Mouse (Mus musculus): ENCODE measurements around the gene Ina. TPM values are rescaled to one million over a fixed set of nuclear protein-coding genes. Genes with fewer than 3 reads are reported as not detected.
"Not testable (repeated sequence)": the region's sequence is repeated elsewhere in the genome, so short reads cannot be mapped to it uniquely, and the experiment has no call there.

Gene Ina
- polyA plus RNA-seq, 1 experiment from 2014 or later = 0.44 TPM

GRCm38 (mm10) chr19:46971712-46972111 is 42.8 kb upstream of the Ina start:
- no peak overlapping the region for H3K4me3 ChIP-seq (ENCODE audit: low read depth, low read length)
- no peaks in the 10 kb centered on the region for H3K27me3 ChIP-seq (ENCODE audit: control insufficient read depth, insufficient read depth, low read length)
- H3K27ac ChIP-seq (replicated peaks; ENCODE audit: low read depth, low read length) = no peak overlapping the region
- 77% methylated on average over 9 of the region's 9 CpGs for WGBS
- H3K9ac ChIP-seq (ENCODE audit: low read length) = no peak overlapping the region
- no peak for ATAC-seq (ENCODE audit: insufficient number of reproducible peaks, low FRiP score, low TSS enrichment, low read depth)
- no peak overlapping the region for H3K4me2 ChIP-seq (ENCODE audit: low read depth, severe bottlenecking)
- H3K9me3 ChIP-seq (ENCODE audit: control insufficient read depth, low read length) = no peaks in the 10 kb centered on the region
- no peaks in the 10 kb centered on the region for H3K36me3 ChIP-seq (ENCODE audit: control insufficient read depth, insufficient read depth, low read length)
- no peak for DNase-seq (ENCODE audit: low spot score)
- no peaks in the 10 kb centered on the region for H3K4me1 ChIP-seq (ENCODE audit: control insufficient read depth, insufficient read depth, low read length)

GRCm38 (mm10) chr19:46972159-46972558 is 42.3 kb upstream of the Ina start:
- Histone ChIP-seq H3K4me1 (ENCODE audit: control insufficient read depth, insufficient read depth, low read length) (no peaks in the 10 kb centered on the region), H3K4me2 (ENCODE audit: low read depth, severe bottlenecking) (no peak overlapping the region), H3K9me3 (ENCODE audit: control insufficient read depth, low read length) (no peaks in the 10 kb centered on the region), H3K4me3 (ENCODE audit: low read depth, low read length) (no peak overlapping the region), H3K27ac (replicated peaks; ENCODE audit: low read depth, low read length) (no peak overlapping the region), H3K27me3 (ENCODE audit: control insufficient read depth, insufficient read depth, low read length) (no peaks in the 10 kb centered on the region), H3K36me3 (ENCODE audit: control insufficient read depth, insufficient read depth, low read length) (no peaks in the 10 kb centered on the region), H3K9ac (ENCODE audit: low read length) (no peak overlapping the region)
- 96% methylated on average over 3 of the region's 3 CpGs for WGBS
- no peak for ATAC-seq (ENCODE audit: insufficient number of reproducible peaks, low FRiP score, low TSS enrichment, low read depth)
- no peak for DNase-seq (ENCODE audit: low spot score)

DNA sequence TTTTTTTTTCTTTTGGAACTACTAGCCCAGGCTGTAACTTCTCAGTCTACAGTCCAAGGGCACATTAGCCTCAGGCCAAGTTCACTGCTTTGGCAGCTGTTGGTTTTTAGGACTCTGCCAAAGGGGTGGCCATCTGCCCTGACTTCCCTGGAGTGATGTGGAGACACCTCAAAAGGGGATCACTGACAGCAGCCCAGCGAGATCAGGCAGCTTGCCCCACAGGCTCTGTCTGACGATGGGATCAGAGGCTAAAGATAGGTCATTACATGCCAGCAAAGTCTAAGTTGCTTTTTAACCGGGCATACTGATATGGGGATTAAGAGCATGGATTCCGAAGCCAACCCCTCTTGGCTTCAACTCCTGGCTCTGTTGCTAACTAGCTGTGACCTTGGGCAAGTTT is 38.9 kb upstream of the Ina start:
- no peak overlapping the region for H3K27ac ChIP-seq (replicated peaks; ENCODE audit: low read depth, low read length)
- DNase-seq (ENCODE audit: low spot score) (no peak), ATAC-seq (ENCODE audit: insufficient number of reproducible peaks, low FRiP score, low TSS enrichment, low read depth) (no peak)
- H3K4me2 ChIP-seq (ENCODE audit: low read depth, severe bottlenecking) = no peak overlapping the region
- H3K9me3 ChIP-seq (ENCODE audit: control insufficient read depth, low read length) = no peaks in the 10 kb centered on the region
- no peak overlapping the region for H3K4me3 ChIP-seq (ENCODE audit: low read depth, low read length)
- no peak overlapping the region for H3K9ac ChIP-seq (ENCODE audit: low read length)
- H3K36me3 ChIP-seq (ENCODE audit: control insufficient read depth, insufficient read depth, low read length) = no peaks in the 10 kb centered on the region
- H3K4me1 ChIP-seq (ENCODE audit: control insufficient read depth, insufficient read depth, low read length) = no peaks in the 10 kb centered on the region
- H3K27me3 ChIP-seq (ENCODE audit: control insufficient read depth, insufficient read depth, low read length) = no peaks in the 10 kb centered on the region
- 77% methylated on average over 4 of the region's 4 CpGs for WGBS

GRCm38 (mm10) chr19:46975997-46976396 is 38.5 kb upstream of the Ina start:
- no peaks in the 10 kb centered on the region for H3K36me3 ChIP-seq (ENCODE audit: control insufficient read depth, insufficient read depth, low read length)
- no peaks in the 10 kb centered on the region for H3K27me3 ChIP-seq (ENCODE audit: control insufficient read depth, insufficient read depth, low read length)
- H3K9ac ChIP-seq (ENCODE audit: low read length) = no peak overlapping the region
- 88% methylated on average over 8 of the region's 8 CpGs for WGBS
- H3K27ac ChIP-seq (replicated peaks; ENCODE audit: low read depth, low read length) = no peak overlapping the region
- no peaks in the 10 kb centered on the region for H3K4me1 ChIP-seq (ENCODE audit: control insufficient read depth, insufficient read depth, low read length)
- no peaks in the 10 kb centered on the region for H3K9me3 ChIP-seq (ENCODE audit: control insufficient read depth, low read length)
- ATAC-seq (ENCODE audit: insufficient number of reproducible peaks, low FRiP score, low TSS enrichment, low read depth) = no peak
- DNase-seq (ENCODE audit: low spot score) = no peak
- H3K4me3 ChIP-seq (ENCODE audit: low read depth, low read length) = no peak overlapping the region
- no peak overlapping the region for H3K4me2 ChIP-seq (ENCODE audit: low read depth, severe bottlenecking)

GRCm38 (mm10) chr19:46976743-46977142 is 37.8 kb upstream of the Ina start:
- H3K27me3 ChIP-seq (ENCODE audit: control insufficient read depth, insufficient read depth, low read length) = no peaks in the 10 kb centered on the region
- H3K36me3 ChIP-seq (ENCODE audit: control insufficient read depth, insufficient read depth, low read length) = no peaks in the 10 kb centered on the region
- no peak overlapping the region for H3K27ac ChIP-seq (replicated peaks; ENCODE audit: low read depth, low read length)
- no peak overlapping the region for H3K4me3 ChIP-seq (ENCODE audit: low read depth, low read length)
- DNase-seq (ENCODE audit: low spot score) = no peak
- no peak for ATAC-seq (ENCODE audit: insufficient number of reproducible peaks, low FRiP score, low TSS enrichment, low read depth)
- no peaks in the 10 kb centered on the region for H3K9me3 ChIP-seq (ENCODE audit: control insufficient read depth, low read length)
- no peak overlapping the region for H3K4me2 ChIP-seq (ENCODE audit: low read depth, severe bottlenecking)
- H3K4me1 ChIP-seq (ENCODE audit: control insufficient read depth, insufficient read depth, low read length) = no peaks in the 10 kb centered on the region
- no peak overlapping the region for H3K9ac ChIP-seq (ENCODE audit: low read length)
- 60% methylated on average over 2 of the region's 2 CpGs for WGBS

GRCm38 (mm10) chr19:46977460-46977859 is 37.0 kb upstream of the Ina start:
- WGBS = 72% methylated on average over 6 of the region's 6 CpGs
- Histone ChIP-seq H3K4me1 (ENCODE audit: control insufficient read depth, insufficient read depth, low read length) (no peaks in the 10 kb centered on the region), H3K9me3 (ENCODE audit: control insufficient read depth, low read length) (no peaks in the 10 kb centered on the region), H3K27ac (replicated peaks; ENCODE audit: low read depth, low read length) (no peak overlapping the region), H3K9ac (ENCODE audit: low read length) (no peak overlapping the region), H3K4me3 (ENCODE audit: low read depth, low read length) (no peak overlapping the region), H3K36me3 (ENCODE audit: control insufficient read depth, insufficient read depth, low read length) (no peaks in the 10 kb centered on the region), H3K27me3 (ENCODE audit: control insufficient read depth, insufficient read depth, low read length) (no peaks in the 10 kb centered on the region), H3K4me2 (ENCODE audit: low read depth, severe bottlenecking) (no peak overlapping the region)
- DNase-seq (ENCODE audit: low spot score) (no peak), ATAC-seq (ENCODE audit: insufficient number of reproducible peaks, low FRiP score, low TSS enrichment, low read depth) (no peak)

DNA sequence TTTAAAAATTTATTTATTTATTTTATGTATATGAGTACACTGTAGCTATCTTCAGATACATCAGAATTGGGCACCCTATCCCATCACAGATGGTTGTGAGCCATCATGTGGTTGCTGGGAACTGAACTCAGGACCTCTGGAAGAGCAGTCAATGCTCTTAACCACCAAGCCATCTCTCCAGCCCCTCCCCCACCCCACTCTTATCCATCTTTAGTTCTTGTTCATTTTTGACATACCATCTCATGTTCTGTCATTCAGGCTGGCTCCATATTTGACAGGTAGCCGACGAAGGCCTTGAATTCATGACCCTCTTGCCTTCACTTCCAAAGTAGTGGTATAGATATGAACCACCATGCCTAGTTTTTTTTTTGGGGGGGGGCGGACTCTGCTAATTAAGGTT is 36.4 kb upstream of the Ina start:
- not testable (repeated sequence) for H3K27me3 ChIP-seq (ENCODE audit: control insufficient read depth, insufficient read depth, low read length); H3K27ac ChIP-seq (replicated peaks; ENCODE audit: low read depth, low read length); H3K4me3 ChIP-seq (ENCODE audit: low read depth, low read length); H3K9me3 ChIP-seq (ENCODE audit: control insufficient read depth, low read length); H3K4me1 ChIP-seq (ENCODE audit: control insufficient read depth, insufficient read depth, low read length); H3K9ac ChIP-seq (ENCODE audit: low read length); ATAC-seq (ENCODE audit: insufficient number of reproducible peaks, low FRiP score, low TSS enrichment, low read depth); H3K36me3 ChIP-seq (ENCODE audit: control insufficient read depth, insufficient read depth, low read length); DNase-seq (ENCODE audit: low spot score); H3K4me2 ChIP-seq (ENCODE audit: low read depth, severe bottlenecking)
- 90% methylated on average over 3 of the region's 3 CpGs for WGBS

- H3K27ac ChIP-seq (replicated peaks; ENCODE audit: low read depth, low read length) = no peak overlapping the region
- H3K9ac ChIP-seq (ENCODE audit: low read length) = no peak overlapping the region
- ATAC-seq (ENCODE audit: insufficient number of reproducible peaks, low FRiP score, low TSS enrichment, low read depth) (no peak), DNase-seq (ENCODE audit: low spot score) (no peak)
- H3K9me3 ChIP-seq (ENCODE audit: control insufficient read depth, low read length) = no peaks in the 10 kb centered on the region
- 83% methylated on average over 17 of the region's 17 CpGs for WGBS
- H3K4me3 ChIP-seq (ENCODE audit: low read depth, low read length) = no peak overlapping the region
- H3K4me2 ChIP-seq (ENCODE audit: low read depth, severe bottlenecking) = no peak overlapping the region
- no peaks in the 10 kb centered on the region for H3K36me3 ChIP-seq (ENCODE audit: control insufficient read depth, insufficient read depth, low read length)
- no peaks in the 10 kb centered on the region for H3K27me3 ChIP-seq (ENCODE audit: control insufficient read depth, insufficient read depth, low read length)
- H3K4me1 ChIP-seq (ENCODE audit: control insufficient read depth, insufficient read depth, low read length) = no peaks in the 10 kb centered on the region
Measured at GRCm38 (mm10) chr19:46978920-46979780, 35.3 kb upstream of the Ina start.

GRCm38 (mm10) chr19:46979781-46980105 is 34.8 kb upstream of the Ina start:
- no peaks in the 10 kb centered on the region for H3K4me1 ChIP-seq (ENCODE audit: control insufficient read depth, insufficient read depth, low read length)
- no peak overlapping the region for H3K4me2 ChIP-seq (ENCODE audit: low read depth, severe bottlenecking)
- ATAC-seq (ENCODE audit: insufficient number of reproducible peaks, low FRiP score, low TSS enrichment, low read depth) (no peak), DNase-seq (ENCODE audit: low spot score) (no peak)
- H3K27ac ChIP-seq (replicated peaks; ENCODE audit: low read depth, low read length) = no peak overlapping the region
- H3K9me3 ChIP-seq (ENCODE audit: control insufficient read depth, low read length) = no peaks in the 10 kb centered on the region
- H3K27me3 ChIP-seq (ENCODE audit: control insufficient read depth, insufficient read depth, low read length) = no peaks in the 10 kb centered on the region
- H3K4me3 ChIP-seq (ENCODE audit: low read depth, low read length) = no peak overlapping the region
- 86% methylated on average over 3 of the region's 3 CpGs for WGBS
- no peak overlapping the region for H3K9ac ChIP-seq (ENCODE audit: low read length)
- H3K36me3 ChIP-seq (ENCODE audit: control insufficient read depth, insufficient read depth, low read length) = no peaks in the 10 kb centered on the region
